Mouse (Mus musculus): ENCODE data around the gene Sema4a.

- TF ChIP-seq CTCF (IDR thresholded peaks at IDR 0.05; ENCODE audit: extremely low read depth, insufficient read depth, low read length), result no peak
- no peak for TF ChIP-seq POLR2A (IDR thresholded peaks at IDR 0.05; ENCODE audit: extremely low read depth, insufficient read depth, low read length)
Observed at GRCm38 (mm10) chr3:88483141-88483540, 22.2 kb upstream of the Sema4a start.
